Mouse (Mus musculus): Measurements from ENCODE around the gene Nxf1. TPM values are rescaled to one million over a fixed set of nuclear protein-coding genes. Genes with fewer than 3 reads are reported as not detected.
"Not testable (repeated sequence)": the region's sequence is repeated elsewhere in the genome, so short reads cannot be mapped to it uniquely, and the experiment has no call there.

Nxf1 gene
- polyA plus RNA-seq, 1 experiment from 2014 or later = 114 TPM

DNA sequence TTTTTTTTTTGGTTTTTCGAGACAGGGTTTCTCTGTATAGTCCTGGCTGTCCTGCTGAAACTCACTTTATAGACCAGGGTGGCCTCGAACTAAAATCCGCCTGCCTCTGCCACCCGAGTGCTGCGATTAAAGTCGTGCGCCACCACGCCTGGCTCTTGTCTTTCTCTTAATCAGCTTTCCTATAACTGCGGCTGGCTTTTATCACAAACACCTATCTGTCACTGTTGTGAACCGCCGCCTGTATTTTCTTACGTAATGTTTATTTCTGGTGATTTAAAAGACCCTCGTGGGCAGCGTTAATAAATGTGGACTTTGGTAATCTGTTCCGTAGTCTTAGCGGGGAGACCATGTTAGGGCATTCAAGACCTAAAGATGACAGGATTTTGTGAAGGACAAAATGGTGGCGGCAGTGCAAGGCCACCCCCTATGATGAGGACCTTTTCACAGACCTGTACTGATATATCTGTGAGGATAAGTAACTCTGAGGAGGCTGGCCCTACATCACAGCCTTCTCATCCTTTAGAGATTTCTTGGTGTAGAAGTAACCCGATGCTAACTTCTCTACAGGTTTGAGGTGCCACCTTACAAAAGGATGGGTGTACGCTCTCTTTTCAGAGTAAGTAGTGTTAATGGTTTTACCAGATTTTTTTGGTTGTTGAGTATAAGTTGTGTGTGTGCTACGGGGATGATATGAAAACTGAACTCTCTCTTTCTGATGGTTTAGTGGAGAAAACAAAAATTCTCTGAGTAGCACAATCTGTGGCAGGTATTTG is 33.1 kb upstream of the Nxf1 start:
- peaks cover 12% of the 10 kb centered on the region; the same call in 1 of the 2 replicates for H3K4me1 ChIP-seq (replicated peaks; ENCODE audit: insufficient read depth, low read length)
- under 1% methylated on average over 19 of the region's 20 CpGs for WGBS
- no peaks in the 10 kb centered on the region for H3K9me3 ChIP-seq (replicated peaks; ENCODE audit: low read length)
- DNase-seq (ENCODE audit: low spot score) = peak; percentile 61
- H3K36me3 ChIP-seq (ENCODE audit: insufficient read depth, low read length) = peaks cover 19% of the 10 kb centered on the region
- H3K27me3 ChIP-seq (ENCODE audit: insufficient read depth, low read length) = no peaks in the 10 kb centered on the region
- peak overlapping the region; percentile 64 for H3K27ac ChIP-seq
- TF ChIP-seq CTCF (IDR thresholded peaks at IDR 0.05; ENCODE audit: low read depth) = no peak
- peak overlapping the region; percentile 73 for H3K9ac ChIP-seq (ENCODE audit: low read depth, low read length)
- peak overlapping the region; percentile 59 for H3K4me2 ChIP-seq (ENCODE audit: low read length)
- no peak for ATAC-seq (replicated peaks; ENCODE audit: low FRiP score, low read depth)
- peak overlapping the region; percentile 55 for H3K4me3 ChIP-seq (replicated peaks; ENCODE audit: low read depth, low read length)

GRCm38 (mm10) chr19:8724392-8724791 is 32.5 kb upstream of the Nxf1 start:
- Histone ChIP-seq H3K4me2 (ENCODE audit: low read length) (peak overlapping the region; percentile 59), H3K4me3 (replicated peaks; ENCODE audit: low read depth, low read length) (peak overlapping the region; percentile 55), H3K4me1 (replicated peaks; ENCODE audit: insufficient read depth, low read length) (peaks cover 12% of the 10 kb centered on the region; the same call in 1 of the 2 replicates), H3K27me3 (ENCODE audit: insufficient read depth, low read length) (no peaks in the 10 kb centered on the region), H3K9ac (ENCODE audit: low read depth, low read length) (peak overlapping the region; percentile 73), H3K27ac (no peak overlapping the region; the same call in 1 of the 2 replicates), H3K9me3 (replicated peaks; ENCODE audit: low read length) (no peaks in the 10 kb centered on the region), H3K36me3 (ENCODE audit: insufficient read depth, low read length) (peaks cover 19% of the 10 kb centered on the region)
- ATAC-seq (replicated peaks; ENCODE audit: low FRiP score, low read depth) (no peak), DNase-seq (ENCODE audit: low spot score) (no peak)
- 2% methylated on average over 2 of the region's 2 CpGs for WGBS
- no peak for TF ChIP-seq CTCF (IDR thresholded peaks at IDR 0.05; ENCODE audit: low read depth)

GRCm38 (mm10) chr19:8725081-8725613 is 31.7 kb upstream of the Nxf1 start:
- H3K36me3 ChIP-seq (ENCODE audit: insufficient read depth, low read length) = peaks cover 19% of the 10 kb centered on the region
- peak overlapping the region; percentile 59 for H3K4me2 ChIP-seq (ENCODE audit: low read length)
- H3K9me3 ChIP-seq (replicated peaks; ENCODE audit: low read length) = no peaks in the 10 kb centered on the region
- 37% methylated on average over 4 of the region's 4 CpGs for WGBS
- no peak for ATAC-seq (replicated peaks; ENCODE audit: low FRiP score, low read depth)
- H3K27ac ChIP-seq = no peak overlapping the region
- peaks cover 12% of the 10 kb centered on the region; the same call in 1 of the 2 replicates for H3K4me1 ChIP-seq (replicated peaks; ENCODE audit: insufficient read depth, low read length)
- no peak for DNase-seq (ENCODE audit: low spot score)
- peak overlapping the region; percentile 55 for H3K4me3 ChIP-seq (replicated peaks; ENCODE audit: low read depth, low read length)
- no peak for TF ChIP-seq CTCF (IDR thresholded peaks at IDR 0.05; ENCODE audit: low read depth)
- H3K9ac ChIP-seq (ENCODE audit: low read depth, low read length) = peak overlapping the region; percentile 73; the same call in 1 of the 2 replicates
- H3K27me3 ChIP-seq (ENCODE audit: insufficient read depth, low read length) = no peaks in the 10 kb centered on the region

DNA sequence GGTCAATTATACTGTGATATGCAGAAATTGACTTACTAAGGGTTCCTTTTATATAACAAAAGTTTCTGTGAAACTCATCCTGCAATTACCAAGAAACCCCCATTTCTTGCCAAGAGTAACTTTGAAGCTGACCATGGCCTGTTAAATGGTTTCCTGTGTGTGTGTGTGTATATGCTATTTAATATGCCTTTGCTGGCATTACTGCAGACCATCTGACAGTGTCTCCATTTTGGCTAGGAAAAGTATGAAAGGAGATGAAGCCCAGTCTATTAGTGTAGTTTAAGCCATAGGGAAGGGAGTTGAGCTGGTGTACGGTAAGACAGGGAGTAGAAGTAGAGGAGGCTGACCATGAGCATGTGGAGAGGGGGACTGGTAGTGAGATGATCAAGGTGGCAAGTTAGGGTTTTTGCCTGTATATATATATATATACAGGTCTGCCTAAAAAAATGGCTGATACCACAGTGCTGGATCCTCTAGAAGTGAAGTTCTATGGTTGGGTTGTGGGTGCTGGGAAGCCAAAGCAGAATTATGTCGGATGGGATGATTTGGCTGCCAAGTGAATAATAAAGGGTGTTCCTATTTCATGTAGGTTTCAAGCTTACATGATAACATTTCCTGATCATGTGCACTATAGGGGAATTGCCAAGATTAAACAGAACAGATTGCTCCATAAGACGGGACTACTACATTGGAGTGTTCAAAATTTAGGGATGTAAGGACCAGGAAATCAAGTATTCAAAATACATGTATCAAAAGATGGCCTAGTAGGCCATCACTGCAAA is 30.1 kb upstream of the Nxf1 start:
- no peak for TF ChIP-seq CTCF (IDR thresholded peaks at IDR 0.05; ENCODE audit: low read depth)
- ATAC-seq (replicated peaks; ENCODE audit: low FRiP score, low read depth) (no peak), DNase-seq (ENCODE audit: low spot score) (no peak)
- no peaks in the 10 kb centered on the region for H3K27me3 ChIP-seq (ENCODE audit: insufficient read depth, low read length)
- WGBS = 36% methylated on average over 3 of the region's 3 CpGs
- no peak overlapping the region for H3K4me2 ChIP-seq (ENCODE audit: low read length)
- peaks cover 19% of the 10 kb centered on the region for H3K36me3 ChIP-seq (ENCODE audit: insufficient read depth, low read length)
- no peak overlapping the region for H3K9ac ChIP-seq (ENCODE audit: low read depth, low read length)
- H3K9me3 ChIP-seq (replicated peaks; ENCODE audit: low read length) = no peaks in the 10 kb centered on the region
- no peak overlapping the region for H3K27ac ChIP-seq
- no peak overlapping the region for H3K4me3 ChIP-seq (replicated peaks; ENCODE audit: low read depth, low read length)
- peaks cover 12% of the 10 kb centered on the region; the same call in 1 of the 2 replicates for H3K4me1 ChIP-seq (replicated peaks; ENCODE audit: insufficient read depth, low read length)

GRCm38 (mm10) chr19:8727495-8728114 is 29.3 kb upstream of the Nxf1 start:
- no peak overlapping the region for H3K9ac ChIP-seq (ENCODE audit: low read depth, low read length)
- H3K4me3 ChIP-seq (replicated peaks; ENCODE audit: low read depth, low read length) = no peak overlapping the region
- ATAC-seq (replicated peaks; ENCODE audit: low FRiP score, low read depth) (no peak), DNase-seq (ENCODE audit: low spot score) (no peak)
- TF ChIP-seq CTCF (IDR thresholded peaks at IDR 0.05; ENCODE audit: low read depth) = no peak
- no peak overlapping the region for H3K27ac ChIP-seq
- no peaks in the 10 kb centered on the region for H3K9me3 ChIP-seq (replicated peaks; ENCODE audit: low read length)
- no peak overlapping the region for H3K4me2 ChIP-seq (ENCODE audit: low read length)
- H3K4me1 ChIP-seq (replicated peaks; ENCODE audit: insufficient read depth, low read length) = 0 out of 2 replicates have a peak, but pooled peaks cover 6% of the 10 kb centered on the region
- 26% methylated on average over 5 of the region's 5 CpGs for WGBS
- peaks cover 19% of the 10 kb centered on the region for H3K36me3 ChIP-seq (ENCODE audit: insufficient read depth, low read length)
- no peaks in the 10 kb centered on the region for H3K27me3 ChIP-seq (ENCODE audit: insufficient read depth, low read length)

- WGBS = 49% methylated on average over 3 of the region's 3 CpGs
- H3K27ac ChIP-seq; ATAC-seq (replicated peaks; ENCODE audit: low FRiP score, low read depth); DNase-seq (ENCODE audit: low spot score); H3K4me2 ChIP-seq (ENCODE audit: low read length); H3K9ac ChIP-seq (ENCODE audit: low read depth, low read length); H3K9me3 ChIP-seq (replicated peaks; ENCODE audit: low read length); H3K27me3 ChIP-seq (ENCODE audit: insufficient read depth, low read length); H3K4me3 ChIP-seq (replicated peaks; ENCODE audit: low read depth, low read length); H3K4me1 ChIP-seq (replicated peaks; ENCODE audit: insufficient read depth, low read length): not testable (repeated sequence)
- peaks cover 19% of the 10 kb centered on the region for H3K36me3 ChIP-seq (ENCODE audit: insufficient read depth, low read length)
Observed at GRCm38 (mm10) chr19:8728335-8729099, 28.4 kb upstream of the Nxf1 start.

Data from kidney, postnatal 0 days (tissue).